Mouse (Mus musculus) cerebellum, adult 2 months (tissue): ENCODE measurements around the gene Cartpt.

Experiments
- CTCF ChIP-seq: fragments of 200-500 bp; IDR thresholded peaks from 2 replicates; pipeline ENCODE4 v1.5.1; 2011; ENCODE audit warnings: low read depth, mild to moderate bottlenecking, control low read depth, low read length, moderate library complexity, borderline replicate concordance; ENCODE audit not compliant: insufficient read depth
- POLR2A ChIP-seq: fragments of 200-500 bp; IDR thresholded peaks from 2 replicates; pipeline ENCODE4 v1.6.1; 2011; ENCODE audit warnings: low read length, control low read depth, borderline replicate concordance; ENCODE audit not compliant: insufficient read depth

DNA sequence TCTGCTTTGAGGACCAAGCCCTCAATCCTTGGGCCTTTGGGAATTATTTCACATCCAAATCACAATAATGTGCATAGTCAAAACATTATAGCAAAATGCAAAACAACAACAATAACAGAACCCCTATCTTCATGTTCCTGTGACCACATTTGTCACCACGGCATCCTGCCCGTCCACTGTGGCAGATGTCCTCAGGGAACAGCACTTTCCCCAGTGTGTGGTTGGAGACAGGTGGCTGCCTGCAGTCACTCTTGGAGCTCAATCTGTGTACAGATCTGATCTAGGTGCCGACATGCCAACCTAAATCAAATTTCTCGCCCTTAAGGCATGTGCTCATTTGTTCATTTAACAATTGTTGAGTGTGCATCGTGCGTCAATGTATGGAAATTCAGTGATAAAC is 30.6 kb upstream of the Cartpt start:
- TF ChIP-seq CTCF = no peak
- no peak for TF ChIP-seq POLR2A
